Mouse (Mus musculus): Measurements from ENCODE around the gene Snx6. TPM values are rescaled to one million over a fixed set of nuclear protein-coding genes. Genes with fewer than 3 reads are reported as not detected.

Gene Snx6
- polyA plus RNA-seq (2012; rRNA removed): 102 and 121 TPM in 2 replicates

DNA sequence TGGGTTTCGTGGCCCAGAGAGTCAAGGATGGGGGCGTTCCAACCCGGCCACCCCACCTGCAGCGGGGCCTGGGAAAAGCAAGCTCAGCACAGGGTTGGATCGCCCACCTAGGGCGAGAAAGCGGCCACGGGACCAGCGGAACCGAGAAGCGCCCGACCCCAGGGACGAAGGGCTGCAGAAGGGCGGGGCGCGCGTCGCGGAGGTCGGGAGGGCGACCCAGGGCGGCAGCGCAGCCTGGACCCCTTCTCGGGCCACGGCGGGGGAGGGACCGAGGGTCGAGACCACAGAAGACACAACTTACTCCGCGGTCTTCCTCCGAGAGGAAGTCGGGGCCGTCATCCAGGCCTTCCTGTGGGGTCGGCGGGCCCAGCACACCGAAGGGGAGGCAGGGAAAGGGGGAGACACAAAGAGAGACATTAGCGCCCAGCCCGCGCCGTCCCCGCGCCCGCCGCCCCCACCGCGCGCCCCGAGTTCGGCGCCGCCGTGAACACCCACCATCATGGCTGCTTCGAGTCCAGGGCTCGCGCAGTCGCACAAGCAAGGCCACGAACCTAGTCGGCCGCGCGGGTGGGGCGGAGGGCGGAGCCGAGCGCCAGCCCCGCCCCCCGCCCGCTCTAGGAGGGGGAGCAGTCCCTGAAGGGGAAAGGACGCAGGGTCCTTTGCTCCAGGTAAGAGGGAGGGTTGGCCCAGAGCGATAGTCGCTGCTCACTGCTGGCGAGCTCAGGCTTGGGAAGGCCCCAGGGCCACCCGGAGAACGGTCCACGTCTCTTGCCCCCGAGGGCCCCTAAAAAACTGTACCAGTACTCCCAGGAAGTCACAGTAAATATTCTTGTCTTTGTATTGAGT is at the start of gene Snx6:
Gene Snx6, minus strand, starts transcription at position 551 of the 846 bp plus-strand sequence.

Other genes with a start within 250 kb of the Snx6 start
- 59.6 and 116 TPM in 2 replicates for gene Sptssa, start 139.1 kb downstream of the Snx6 start, polyA plus RNA-seq (2012; rRNA removed)
- gene Eapp, start 99.8 kb downstream of the Snx6 start, polyA plus RNA-seq (2012; rRNA removed): 30.7 and 86.4 TPM in 2 replicates
- 58.3 and 86.6 TPM in 2 replicates for gene Cfl2, start 67.2 kb upstream of the Snx6 start, polyA plus RNA-seq (2012; rRNA removed)
- gene Gm20403, start 190.8 kb upstream of the Snx6 start, polyA plus RNA-seq (2012; rRNA removed): not detected in 2 replicates
- 24.1 and 37.6 TPM in 2 replicates for gene Baz1a, start 218.6 kb upstream of the Snx6 start, polyA plus RNA-seq (2012; rRNA removed)

Measured in central nervous system, embryonic 11.5 days (tissue).